In the genomic region with DNA sequence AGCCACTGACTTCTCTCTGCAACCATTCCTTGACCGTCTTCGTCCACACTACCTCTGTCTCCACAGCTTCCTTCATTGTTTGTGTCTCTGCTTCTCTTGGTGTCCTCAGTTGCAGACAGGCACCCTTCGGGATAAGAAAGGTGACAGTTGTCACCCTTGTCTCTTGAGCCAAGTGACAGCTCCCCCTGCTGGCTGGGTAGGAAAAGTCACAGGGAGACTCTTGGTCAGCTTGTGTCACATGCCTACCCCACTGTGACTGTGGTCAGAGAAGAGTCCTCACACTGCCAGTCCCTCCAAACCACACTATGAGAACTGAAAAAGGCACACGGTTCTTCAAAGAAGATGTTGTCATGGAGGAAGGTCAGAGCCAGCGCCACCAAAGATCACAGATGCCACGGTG, we compare ENCODE assay signal across 10 mouse cellular contexts.
DNase-seq lines count a peak whose midpoint lies in the region; ATAC-seq and TF ChIP-seq lines count a peak whose summit lies in the region.
"Had no signal": no experiment of that assay in that cellular context is flagged by ENCODE, and none has a peak within 500 bp of the region (broad histone marks: within the 10 kb centered on the region; RNA-seq: fewer than 3 reads in every experiment).

No protein-coding gene starts in this region.

- intact Hi-C loops in gastrocnemius, adult 2 months (cut with DNase I): loop anchor here (1.0 to 5.0 kb wide), 2 partner anchors 144 to 161 kb away; no protein-coding TSS in a partner anchor

- no peak for TF ChIP-seq EP300 in stomach, postnatal 0 days (optimal IDR thresholded peaks at IDR 0.05)

- H3K27me3 ChIP-seq in thymus, adult 2 months (ENCODE audit: control insufficient read depth, insufficient read depth, low read length): no peaks in the 10 kb centered on the region
- no peaks in the 10 kb centered on the region for H3K27me3 ChIP-seq in stomach, postnatal 0 days (ENCODE audit: control insufficient read depth, insufficient read depth, low read length)
- H3K27me3 ChIP-seq: midbrain, embryonic 12.5 days had no signal

- H3K9me3 ChIP-seq in stomach, postnatal 0 days (ENCODE audit: control insufficient read depth, low read length): no peaks in the 10 kb centered on the region
- H3K9me3 ChIP-seq: midbrain, embryonic 12.5 days had no signal

- TF ChIP-seq POLR2A in thymus, adult 2 months (IDR thresholded peaks at IDR 0.05; ENCODE audit: control insufficient read depth, extremely low read depth, insufficient read depth, low read length, poor library complexity): no peak

- no peak overlapping the region for H3K27ac ChIP-seq in gastrocnemius, adult 2 months
- no peak overlapping the region for H3K27ac ChIP-seq in thymus, adult 2 months (ENCODE audit: control insufficient read depth, insufficient read depth, low read length)
- no peak overlapping the region for H3K27ac ChIP-seq in stomach, postnatal 0 days (replicated peaks)
- H3K27ac ChIP-seq: midbrain, embryonic 12.5 days had no signal

- no peak overlapping the region for H3K4me2 ChIP-seq in stomach, postnatal 0 days (replicated peaks; ENCODE audit: low read depth)
- H3K4me2 ChIP-seq: midbrain, embryonic 12.5 days had no signal

- ATAC-seq in hematopoietic stem cell, adult 5-6 weeks (replicated peaks in 1 of 2; ENCODE audit: insufficient read depth in 1 of 2, low FRiP score in 2 of 2, low TSS enrichment in 1 of 2, low read depth in 1 of 2, poor library complexity in 2 of 2, severe bottlenecking in 2 of 2): peak; percentile 3 to 35; a peak in 1 of 4 replicates
- ATAC-seq in stomach, postnatal 0 days (ENCODE audit: low FRiP score, low TSS enrichment): no peak

- DNase-seq in gastrocnemius, adult 2 months: peak; percentile 54
- DNase-seq in gastrocnemius, postnatal 25 days: no peak
- DNase-seq in thymus, adult 2 months: peak; percentile 34
- no peak for DNase-seq in thymus, adult 18-20 months
- no peak for DNase-seq in stomach, postnatal 0 days (ENCODE audit: low spot score)
- no peak for DNase-seq in cerebellum, adult 11-12 months
- no peak for DNase-seq in layer of hippocampus, adult 8-10 months (ENCODE audit: low spot score in 2 of 2)
- DNase-seq: kidney, adult 8-10 months had no signal

- H3K9ac ChIP-seq in stomach, postnatal 0 days (ENCODE audit: low read length): no peak overlapping the region
- H3K9ac ChIP-seq: midbrain, embryonic 12.5 days had no signal

- H3K4me1 ChIP-seq in thymus, adult 2 months (replicated peaks; ENCODE audit: control insufficient read depth, insufficient read depth, low read length): peaks cover 12% of the 10 kb centered on the region
- H3K4me1 ChIP-seq in stomach, postnatal 0 days (replicated peaks; ENCODE audit: control insufficient read depth, insufficient read depth): no peaks in the 10 kb centered on the region

- 64% methylated on average over 6 of the region's 6 CpGs for WGBS in thymus, adult 2 months
- 84% methylated on average over 6 of the region's 6 CpGs for WGBS in stomach, postnatal 0 days

- no peaks in the 10 kb centered on the region for H3K36me3 ChIP-seq in thymus, adult 2 months (ENCODE audit: control insufficient read depth, insufficient read depth, low read length)
- no peaks in the 10 kb centered on the region for H3K36me3 ChIP-seq in stomach, postnatal 0 days (ENCODE audit: control insufficient read depth, insufficient read depth, low read length)
- H3K36me3 ChIP-seq: midbrain, embryonic 12.5 days had no signal

- TF ChIP-seq CTCF in gastrocnemius, adult 2 months (IDR thresholded peaks at IDR 0.05): peak; percentile 71
- TF ChIP-seq CTCF in thymus, adult 2 months (IDR thresholded peaks at IDR 0.05; ENCODE audit: borderline replicate concordance, control insufficient read depth, extremely low read depth, insufficient read depth, low read length, poor library complexity): peak; percentile 74; the same call in 1 of the 2 replicates
- TF ChIP-seq CTCF in stomach, postnatal 0 days (IDR thresholded peaks at IDR 0.05; ENCODE audit: low read depth): peak; percentile 71

- H3K4me3 ChIP-seq in gastrocnemius, adult 2 months: no peak overlapping the region
- H3K4me3 ChIP-seq in thymus, adult 2 months (ENCODE audit: control insufficient read depth, insufficient read depth, low read length): no peak overlapping the region
- H3K4me3 ChIP-seq in stomach, postnatal 0 days (ENCODE audit: low read depth, low read length): no peak overlapping the region
- H3K4me3 ChIP-seq: midbrain, embryonic 12.5 days had no signal

Comparison
In these comparisons a context has a peak if more than half of its experiments do, and no peak if none do; other contexts are left out.
1. DNase-seq: peak in gastrocnemius, adult 2 months (single experiment) and thymus, adult 2 months (single experiment); none in gastrocnemius, postnatal 25 days (single experiment), thymus, adult 18-20 months (0 of 2), stomach, postnatal 0 days (single experiment), cerebellum, adult 11-12 months (single experiment) and layer of hippocampus, adult 8-10 months (0 of 2).
2. Peak in every context shown above with its lines, with median percentiles within 50 percentile points of each other: CTCF ChIP-seq.